Mouse (Mus musculus): ENCODE measurements around the gene Hnrnpa0. TPM values are rescaled to one million over a fixed set of nuclear protein-coding genes. Genes with fewer than 3 reads are reported as not detected.
A peak's percentile ranks its signal among the peaks of the same experiment; 100 is the strongest.

Gene Hnrnpa0
- total and polyA plus RNA-seq, 2 experiments from 2014 or later = 56.8 to 178 TPM

- peak; percentile 84 for ATAC-seq
- H3K4me1 ChIP-seq (ENCODE audit: insufficient read depth, low read length) = 0 out of 2 replicates have a peak, but pooled peaks cover 4% of the 10 kb centered on the region
- H3K4me3 ChIP-seq (ENCODE audit: low read length) = peak overlapping the region; percentile 78
- DNase-seq (ENCODE audit: low spot score) = peak; percentile 95
- H3K36me3 ChIP-seq (ENCODE audit: insufficient read depth, low read length) = peaks cover 11% of the 10 kb centered on the region; the same call in 1 of the 2 replicates
- no peaks in the 10 kb centered on the region for H3K27me3 ChIP-seq (ENCODE audit: insufficient read depth, low read length)
- no peaks in the 10 kb centered on the region for H3K9me3 ChIP-seq (ENCODE audit: low read length)
- peak overlapping the region; percentile 72 for H3K9ac ChIP-seq (replicated peaks; ENCODE audit: low read length)
- peak overlapping the region; percentile 75 for H3K27ac ChIP-seq
- WGBS = 4% methylated on average over 16 of the region's 16 CpGs
- TF ChIP-seq CTCF (IDR thresholded peaks at IDR 0.05; ENCODE audit: low read depth) = peak; percentile 96
- peak overlapping the region; percentile 99 for H3K4me2 ChIP-seq (ENCODE audit: low read depth, low read length)
Measured at GRCm38 (mm10) chr13:58158099-58158912, 29.9 kb upstream of the Hnrnpa0 start.

GRCm38 (mm10) chr13:58157447-58158098 lies 29.2 kb upstream of the Hnrnpa0 start, which contains the start of gene Idnk:
Gene Idnk (plus strand): TSS chr13:58157649.
- H3K4me2 ChIP-seq (ENCODE audit: low read depth, low read length) = peak within 1 kb of the TSS; percentile 99
- whole genome bisulfite sequencing = under 1% methylated on average over 29 of the region's 30 CpGs
- TF ChIP-seq CTCF (IDR thresholded peaks at IDR 0.05; ENCODE audit: low read depth) = peak; percentile 67
- 0 out of 2 replicates have a peak, but pooled peaks cover 4% of the 10 kb centered on the region for H3K4me1 ChIP-seq (ENCODE audit: insufficient read depth, low read length)
- peak within 1 kb of the TSS; percentile 75 for H3K27ac ChIP-seq
- H3K9me3 ChIP-seq (ENCODE audit: low read length) = no peaks in the 10 kb centered on the region
- H3K27me3 ChIP-seq (ENCODE audit: insufficient read depth, low read length) = no peaks in the 10 kb centered on the region
- peaks cover 11% of the 10 kb centered on the region; the same call in 1 of the 2 replicates for H3K36me3 ChIP-seq (ENCODE audit: insufficient read depth, low read length)
- ATAC-seq (peak; percentile 86), DNase-seq (ENCODE audit: low spot score) (peak; percentile 92)
- peak within 1 kb of the TSS; percentile 72 for H3K9ac ChIP-seq (replicated peaks; ENCODE audit: low read length)
- peak within 1 kb of the TSS; percentile 78 for H3K4me3 ChIP-seq (ENCODE audit: low read length)

- Histone ChIP-seq H3K9me3 (ENCODE audit: low read length) (no peaks in the 10 kb centered on the region), H3K36me3 (ENCODE audit: insufficient read depth, low read length) (peaks cover 11% of the 10 kb centered on the region; the same call in 1 of the 2 replicates), H3K9ac (replicated peaks; ENCODE audit: low read length) (peak overlapping the region; percentile 72), H3K4me3 (ENCODE audit: low read length) (peak overlapping the region; percentile 78), H3K4me2 (ENCODE audit: low read depth, low read length) (peak overlapping the region; percentile 99), H3K27me3 (ENCODE audit: insufficient read depth, low read length) (no peaks in the 10 kb centered on the region), H3K27ac (peak overlapping the region; percentile 75), H3K4me1 (ENCODE audit: insufficient read depth, low read length) (0 out of 2 replicates have a peak, but pooled peaks cover 4% of the 10 kb centered on the region)
- DNase-seq (ENCODE audit: low spot score) (no peak), ATAC-seq (peak; percentile 18; the same call in 1 of the 2 replicates)
- WGBS = 16% methylated on average over 8 of the region's 8 CpGs
- TF ChIP-seq CTCF (IDR thresholded peaks at IDR 0.05; ENCODE audit: low read depth) = no peak
Measured at GRCm38 (mm10) chr13:58157036-58157435, 28.7 kb upstream of the Hnrnpa0 start.

GRCm38 (mm10) chr13:58156031-58156430 lies 27.7 kb upstream of the Hnrnpa0 start:
- no peaks in the 10 kb centered on the region for H3K9me3 ChIP-seq (ENCODE audit: low read length)
- peak; percentile 24; the same call in 1 of the 2 replicates for TF ChIP-seq CTCF (IDR thresholded peaks at IDR 0.05; ENCODE audit: low read depth)
- H3K4me3 ChIP-seq (ENCODE audit: low read length) = no peak overlapping the region
- DNase-seq (ENCODE audit: low spot score) (no peak), ATAC-seq (no peak)
- H3K27ac ChIP-seq = no peak overlapping the region
- 93% methylated on average over 2 of the region's 2 CpGs for WGBS
- H3K9ac ChIP-seq (replicated peaks; ENCODE audit: low read length) = no peak overlapping the region
- H3K27me3 ChIP-seq (ENCODE audit: insufficient read depth, low read length) = no peaks in the 10 kb centered on the region
- 0 out of 2 replicates have a peak, but pooled peaks cover 4% of the 10 kb centered on the region for H3K4me1 ChIP-seq (ENCODE audit: insufficient read depth, low read length)
- H3K4me2 ChIP-seq (ENCODE audit: low read depth, low read length) = no peak overlapping the region
- peaks cover 11% of the 10 kb centered on the region; the same call in 1 of the 2 replicates for H3K36me3 ChIP-seq (ENCODE audit: insufficient read depth, low read length)

GRCm38 (mm10) chr13:58150442-58150841 lies 22.1 kb upstream of the Hnrnpa0 start:
- Histone ChIP-seq H3K4me1 (ENCODE audit: insufficient read depth, low read length) (no peaks in the 10 kb centered on the region), H3K4me2 (ENCODE audit: low read depth, low read length) (no peak overlapping the region), H3K27ac (no peak overlapping the region), H3K9me3 (ENCODE audit: low read length) (no peaks in the 10 kb centered on the region), H3K36me3 (ENCODE audit: insufficient read depth, low read length) (no peaks in the 10 kb centered on the region), H3K27me3 (ENCODE audit: insufficient read depth, low read length) (no peaks in the 10 kb centered on the region), H3K4me3 (ENCODE audit: low read length) (no peak overlapping the region), H3K9ac (replicated peaks; ENCODE audit: low read length) (no peak overlapping the region)
- DNase-seq (ENCODE audit: low spot score) = no peak
- ATAC-seq = no peak
- WGBS = 81% methylated on average over 11 of the region's 11 CpGs
- no peak for TF ChIP-seq CTCF (IDR thresholded peaks at IDR 0.05; ENCODE audit: low read depth)

DNA sequence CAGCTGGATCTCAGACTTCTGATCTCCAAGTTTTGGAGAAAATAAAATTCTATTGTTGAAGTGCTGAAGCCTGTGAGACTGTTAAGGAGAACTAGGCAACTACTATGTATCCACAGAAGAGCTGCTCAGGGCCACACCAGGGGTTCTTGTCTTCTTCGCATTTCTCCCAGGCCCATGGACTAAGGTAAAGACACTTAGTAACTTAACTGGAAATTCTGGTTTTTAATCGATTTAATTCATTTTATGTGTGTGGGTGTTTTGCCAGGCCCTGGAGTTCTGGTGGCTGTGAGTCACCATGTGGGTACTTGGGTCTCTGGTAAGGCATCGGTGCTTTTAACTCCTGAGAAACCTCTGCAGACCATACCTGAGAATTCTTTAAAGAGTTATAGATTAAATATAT lies 21.3 kb upstream of the Hnrnpa0 start:
- no peak overlapping the region for H3K27ac ChIP-seq
- no peak overlapping the region for H3K9ac ChIP-seq (replicated peaks; ENCODE audit: low read length)
- DNase-seq (ENCODE audit: low spot score) (no peak), ATAC-seq (no peak)
- no peaks in the 10 kb centered on the region for H3K9me3 ChIP-seq (ENCODE audit: low read length)
- TF ChIP-seq CTCF (IDR thresholded peaks at IDR 0.05; ENCODE audit: low read depth) = no peak
- no peaks in the 10 kb centered on the region for H3K27me3 ChIP-seq (ENCODE audit: insufficient read depth, low read length)
- H3K36me3 ChIP-seq (ENCODE audit: insufficient read depth, low read length) = no peaks in the 10 kb centered on the region
- H3K4me1 ChIP-seq (ENCODE audit: insufficient read depth, low read length) = no peaks in the 10 kb centered on the region
- H3K4me3 ChIP-seq (ENCODE audit: low read length) = no peak overlapping the region
- 85% methylated on average over 3 of the region's 3 CpGs for WGBS
- no peak overlapping the region for H3K4me2 ChIP-seq (ENCODE audit: low read depth, low read length)

Data from hindbrain, postnatal 0 days (tissue).